Mouse (Mus musculus): ENCODE results near the gene Kif13a. TPM values are rescaled to one million over a fixed set of nuclear protein-coding genes. Genes with fewer than 3 reads are reported as not detected.

Gene Kif13a
- polyA plus RNA-seq (2014; fragmentation: Illumina TruSeq; extraction: RNeasy Lipid Tissue Mini Kit (QIAGEN cat#74804); ENCODE audit: low read depth, low replicate concordance): 15.4 TPM

DNA sequence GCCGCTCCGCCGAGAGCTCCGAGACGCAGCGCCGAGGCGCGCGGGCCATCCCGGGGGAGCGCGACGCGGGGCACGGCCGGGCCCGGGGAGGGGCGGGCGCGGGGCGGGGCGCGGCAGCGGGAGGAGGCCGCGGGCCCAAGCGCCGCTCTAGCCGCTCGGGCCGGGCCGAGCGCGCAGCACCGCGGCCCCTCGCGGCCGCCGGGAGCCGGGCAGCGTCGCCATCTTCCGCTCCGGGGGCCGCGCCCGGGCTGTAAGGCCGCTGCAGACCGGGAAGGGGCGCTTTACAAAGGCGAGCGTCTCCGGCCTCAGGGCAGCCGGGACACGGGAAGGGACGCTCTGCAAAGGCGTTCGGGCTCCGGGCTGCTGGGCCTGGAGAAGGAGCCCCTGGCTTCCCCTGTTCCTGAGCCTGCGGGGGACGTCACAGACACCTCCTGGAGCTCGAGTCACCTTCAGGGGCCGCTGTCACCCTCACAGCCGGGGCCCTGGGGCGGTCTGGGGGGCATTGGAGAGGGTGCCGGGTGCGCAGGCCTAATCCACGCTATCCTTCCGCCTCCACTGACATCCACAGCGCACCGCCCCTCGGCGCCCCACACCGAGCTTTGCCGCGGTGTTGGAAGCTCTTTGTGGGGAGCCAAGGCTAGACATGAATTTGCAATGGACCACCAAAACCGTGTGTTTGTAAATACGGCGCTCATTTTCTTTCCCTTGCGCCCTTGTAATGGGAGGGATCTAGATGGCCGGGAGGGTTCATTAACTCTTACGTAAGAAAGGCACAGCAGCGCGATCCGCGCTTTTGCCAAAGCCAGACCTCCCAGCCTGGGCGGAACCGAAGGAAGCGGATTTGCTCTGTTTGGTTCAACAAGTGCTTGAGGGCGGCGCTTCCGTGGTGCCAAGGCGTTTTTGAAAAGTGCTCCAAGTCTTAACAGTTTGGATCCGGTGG, at the start of gene Kif13a:
Gene Kif13a (minus strand): TSS at position 149 of the 940 bp plus-strand sequence.

DNA sequence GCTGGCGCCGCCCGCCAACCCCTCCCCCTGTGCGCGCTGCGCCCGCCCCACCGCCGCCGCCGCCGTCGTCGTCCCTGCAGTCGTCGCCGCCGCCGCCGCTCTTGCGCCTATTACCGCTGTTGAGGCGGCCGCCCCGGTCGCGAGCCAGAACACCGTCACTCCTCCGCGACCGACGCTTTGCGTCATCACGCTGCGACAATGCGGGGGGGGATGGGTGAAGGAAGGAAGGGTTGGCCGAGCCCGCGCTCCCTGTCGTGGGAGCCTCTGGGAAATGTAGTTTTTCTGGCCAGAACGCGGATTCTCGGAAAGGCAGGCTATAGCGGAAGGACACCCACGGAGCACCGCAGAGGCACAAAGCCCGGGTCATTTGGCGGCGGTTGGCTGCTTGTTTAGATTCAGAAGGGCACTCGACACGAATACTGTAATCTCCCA, 201.8 kb downstream of the Kif13a start, which contains the start of gene Nup153:
Gene Nup153 (minus strand): TSS at position 104 of the 432 bp plus-strand sequence.

Other genes starting within 250 kb of the Kif13a start
- 137 TPM for gene Nup153, start 201.9 kb downstream of the Kif13a start, polyA plus RNA-seq (2014; fragmentation: Illumina TruSeq; extraction: RNeasy Lipid Tissue Mini Kit (QIAGEN cat#74804); ENCODE audit: low read depth, low replicate concordance)
- gene Nhlrc1, start 85.0 kb upstream of the Kif13a start, polyA plus RNA-seq (2014; fragmentation: Illumina TruSeq; extraction: RNeasy Lipid Tissue Mini Kit (QIAGEN cat#74804); ENCODE audit: low read depth, low replicate concordance): 9.7 TPM
- gene Kdm1b, start 113.6 kb upstream of the Kif13a start, polyA plus RNA-seq (2014; fragmentation: Illumina TruSeq; extraction: RNeasy Lipid Tissue Mini Kit (QIAGEN cat#74804); ENCODE audit: low read depth, low replicate concordance): 40.5 TPM
- gene Tpmt, start 114.9 kb upstream of the Kif13a start, polyA plus RNA-seq (2014; fragmentation: Illumina TruSeq; extraction: RNeasy Lipid Tissue Mini Kit (QIAGEN cat#74804); ENCODE audit: low read depth, low replicate concordance): 11.0 TPM
- gene Dek, start 176.3 kb upstream of the Kif13a start, polyA plus RNA-seq (2014; fragmentation: Illumina TruSeq; extraction: RNeasy Lipid Tissue Mini Kit (QIAGEN cat#74804); ENCODE audit: low read depth, low replicate concordance): 400 TPM
- 4.8 TPM for gene Rnf144b, start 192.8 kb upstream of the Kif13a start, polyA plus RNA-seq (2014; fragmentation: Illumina TruSeq; extraction: RNeasy Lipid Tissue Mini Kit (QIAGEN cat#74804); ENCODE audit: low read depth, low replicate concordance)

All from adrenal gland, adult 10 weeks (tissue).